Mouse (Mus musculus) bone marrow macrophage, adult 2 months (primary cell): Measurements from ENCODE around the gene Zfp365.

Experiments used
- CTCF ChIP-seq: IDR thresholded peaks from 2 replicates; pipeline ENCODE4 v1.5.1; 2012; ENCODE audit warnings: low read depth, mild to moderate bottlenecking, low read length, moderate library complexity
- POLR2A ChIP-seq: IDR thresholded peaks from 2 replicates; pipeline ENCODE4 v1.6.1; 2012; ENCODE audit warnings: mild to moderate bottlenecking, low read depth, low read length, borderline replicate concordance

- TF ChIP-seq CTCF = no peak
- TF ChIP-seq POLR2A = no peak
Observed at GRCm38 (mm10) chr10:67911447-67912336, 770 bp downstream of the Zfp365 start.
